Mouse (Mus musculus) CH12.LX (cell line): ENCODE measurements around the gene Gm10799. TPM values are rescaled to one million over a fixed set of nuclear protein-coding genes. Genes with fewer than 3 reads are reported as not detected.

Source experiments
- DNase-seq: peaks from one replicate; pipeline ENCODE4 v3.0.0-alpha.2; 2013; ENCODE audit errors: extremely low read depth
- H3K27ac ChIP-seq: 2 replicates; pipeline ENCODE4 v1.5.1; 2012; ENCODE audit warnings: low read depth, mild to moderate bottlenecking, control low read depth, moderate library complexity; ENCODE audit not compliant: insufficient read depth
- H3K27me3 ChIP-seq: replicated peaks from 2 replicates; pipeline ENCODE3; 2012; ENCODE audit warnings: inconsistent platforms
- H3K36me3 ChIP-seq, 2 experiments: replicated peaks in 1 of 2; 2 replicates each; pipeline versions ENCODE3 to v1.6.1; 2012; ENCODE audit warnings: inconsistent platforms in 1 of 2, low read length in 1 of 2, mild to moderate bottlenecking in 1 of 2, mixed read lengths in 1 of 2, moderate library complexity in 1 of 2; ENCODE audit not compliant: control insufficient read depth in 1 of 2, insufficient read depth in 1 of 2
- H3K4me1 ChIP-seq, 2 experiments: 2 replicates each; pipeline ENCODE4 v1.6.1; 2012; ENCODE audit warnings: inconsistent platforms in 1 of 2, moderate library complexity in 1 of 2; ENCODE audit not compliant: insufficient read depth in 2 of 2, control insufficient read depth in 1 of 2
- H3K4me2 ChIP-seq: 2 replicates; pipeline ENCODE4 v1.6.1; 2012; ENCODE audit warnings: low read depth, mild to moderate bottlenecking, control low read depth; ENCODE audit not compliant: poor library complexity, insufficient read depth, severe bottlenecking
- H3K4me3 ChIP-seq, 3 experiments: fragments of 150-350 bp in 1 of 3; sonication (generic) in 1 of 3; replicated peaks in 1 of 3; 2 replicates each; pipeline versions ENCODE3 to v1.5.1; 2011 to 2012; ENCODE audit warnings: low read depth in 2 of 3, low read length in 2 of 3, mild to moderate bottlenecking in 2 of 3, moderate library complexity in 2 of 3, control low read depth in 1 of 3, improper control_type of control experiment in 1 of 3, inconsistent platforms in 1 of 3, mixed read lengths in 1 of 3; ENCODE audit not compliant: poor library complexity in 1 of 3
- H3K79me2 ChIP-seq: replicated peaks from 2 replicates; pipeline ENCODE4 v1.6.1; 2012; ENCODE audit warnings: mild to moderate bottlenecking, moderate library complexity; ENCODE audit not compliant: control insufficient read depth, poor library complexity, insufficient read depth, severe bottlenecking; ENCODE audit errors: extremely low read depth
- H3K9ac ChIP-seq: 2 replicates; pipeline ENCODE4 v1.6.1; 2012; ENCODE audit warnings: low read depth, mild to moderate bottlenecking, control low read depth, moderate library complexity; ENCODE audit not compliant: insufficient read depth
- H3K9me3 ChIP-seq: replicated peaks from 2 replicates; pipeline ENCODE3; 2012; ENCODE audit warnings: low read length, inconsistent platforms, mixed read lengths
- BHLHE40 ChIP-seq: IDR thresholded peaks from 2 replicates; pipeline ENCODE4 v1.6.1; 2011; ENCODE audit warnings: mild to moderate bottlenecking, low read depth, low read length, improper control_type of control experiment
- CHD1 ChIP-seq: IDR thresholded peaks from 2 replicates; pipeline ENCODE4 v1.6.1; 2012; ENCODE audit warnings: low read depth, low read length, improper control_type of control experiment, inconsistent platforms
- CHD2 ChIP-seq: IDR thresholded peaks from 2 replicates; pipeline ENCODE4 v1.6.1; 2011; ENCODE audit warnings: low read length, improper control_type of control experiment
- CTCF ChIP-seq, 2 experiments: IDR thresholded peaks in 1 of 2; conservative IDR thresholded peaks in 1 of 2; 2 replicates each; pipeline ENCODE4 v1.5.1; 2011 to 2012; ENCODE audit warnings: low read depth in 2 of 2, low read length in 2 of 2, improper control_type of control experiment in 1 of 2, inconsistent platforms in 1 of 2, mild to moderate bottlenecking in 1 of 2, moderate library complexity in 1 of 2
- E2F4 ChIP-seq: IDR thresholded peaks from 2 replicates; pipeline ENCODE4 v1.6.1; 2011; ENCODE audit warnings: low read depth, low read length, improper control_type of control experiment; ENCODE audit not compliant: insufficient replicate concordance
- ELF1 ChIP-seq: IDR thresholded peaks from 2 replicates; pipeline ENCODE4 v1.6.1; 2014; ENCODE audit warnings: low read depth, mild to moderate bottlenecking, inconsistent platforms, low read length, improper control_type of control experiment
- EP300 ChIP-seq: IDR thresholded peaks from 2 replicates; pipeline ENCODE4 v1.6.1; 2011; ENCODE audit warnings: low read length, improper control_type of control experiment
- ETS1 ChIP-seq: conservative IDR thresholded peaks from 2 replicates; pipeline ENCODE4 v1.6.1; 2012; ENCODE audit warnings: low read depth, mild to moderate bottlenecking, inconsistent platforms, low read length, improper control_type of control experiment, moderate library complexity
- GABPA ChIP-seq: IDR thresholded peaks from 2 replicates; pipeline ENCODE4 v1.6.1; 2012; ENCODE audit warnings: low read depth, low read length, improper control_type of control experiment, inconsistent platforms; ENCODE audit not compliant: insufficient replicate concordance
- HCFC1 ChIP-seq: IDR thresholded peaks from 2 replicates; pipeline ENCODE4 v1.6.1; 2012; ENCODE audit warnings: low read depth, mild to moderate bottlenecking, inconsistent platforms, low read length, improper control_type of control experiment
- IRF4 ChIP-seq: IDR thresholded peaks from 2 replicates; pipeline ENCODE4 v1.6.1; 2014; ENCODE audit warnings: low read depth, mild to moderate bottlenecking, inconsistent platforms, low read length, improper control_type of control experiment
- JUN ChIP-seq: IDR thresholded peaks from 2 replicates; pipeline ENCODE4 v1.6.1; 2011; ENCODE audit warnings: low read depth, mild to moderate bottlenecking, low read length, improper control_type of control experiment, moderate library complexity; ENCODE audit not compliant: insufficient read depth
- MAFK ChIP-seq: IDR thresholded peaks from 2 replicates; pipeline ENCODE4 v1.6.1; 2011; ENCODE audit warnings: low read length, improper control_type of control experiment; ENCODE audit not compliant: insufficient replicate concordance
- MAZ ChIP-seq: IDR thresholded peaks from 2 replicates; pipeline ENCODE4 v1.6.1; 2012; ENCODE audit warnings: low read depth, mild to moderate bottlenecking, inconsistent platforms, low read length, improper control_type of control experiment, moderate library complexity
- MYC ChIP-seq: IDR thresholded peaks from 2 replicates; pipeline ENCODE4 v1.6.1; 2011; ENCODE audit warnings: low read depth, mild to moderate bottlenecking, improper control_type of control experiment, low read length
- NRF1 ChIP-seq: IDR thresholded peaks from 2 replicates; pipeline ENCODE4 v1.6.1; 2014; ENCODE audit warnings: low read depth, mild to moderate bottlenecking, inconsistent platforms, low read length, improper control_type of control experiment, moderate library complexity
- PAX5 ChIP-seq: IDR thresholded peaks from 2 replicates; pipeline ENCODE4 v1.6.1; 2012; ENCODE audit warnings: low read length, inconsistent platforms, mixed read lengths
- POLR2AphosphoS2 ChIP-seq: IDR thresholded peaks from 2 replicates; pipeline ENCODE4 v1.6.1; 2011; ENCODE audit warnings: low read depth, low read length, improper control_type of control experiment
- RAD21 ChIP-seq: IDR thresholded peaks from 2 replicates; pipeline ENCODE4 v1.6.1; 2011; ENCODE audit warnings: low read depth, mild to moderate bottlenecking, low read length, improper control_type of control experiment, moderate library complexity
- RCOR1 ChIP-seq: conservative IDR thresholded peaks from 2 replicates; pipeline ENCODE4 v1.6.1; 2012; ENCODE audit warnings: low read depth, mild to moderate bottlenecking, inconsistent platforms, low read length, improper control_type of control experiment
- SIN3A ChIP-seq: IDR thresholded peaks from 2 replicates; pipeline ENCODE4 v1.6.1; 2012; ENCODE audit warnings: low read length, improper control_type of control experiment, inconsistent platforms
- SMC3 ChIP-seq: IDR thresholded peaks from 2 replicates; pipeline ENCODE4 v1.6.1; 2011; ENCODE audit warnings: low read depth, low read length, improper control_type of control experiment
- TBP ChIP-seq: conservative IDR thresholded peaks from 2 replicates; pipeline ENCODE4 v1.6.1; 2011; ENCODE audit warnings: low read depth, low read length, improper control_type of control experiment
- USF1 ChIP-seq: IDR thresholded peaks from 2 replicates; pipeline ENCODE4 v1.6.1; 2014; ENCODE audit warnings: low read depth, mild to moderate bottlenecking, inconsistent platforms, low read length, improper control_type of control experiment
- ZC3H11A ChIP-seq: IDR thresholded peaks from 2 replicates; pipeline ENCODE4 v1.6.1; 2012; ENCODE audit warnings: low read depth, mild to moderate bottlenecking, inconsistent platforms, low read length, improper control_type of control experiment
- ZMIZ1 ChIP-seq: IDR thresholded peaks from 2 replicates; pipeline ENCODE4 v1.6.1; 2012; ENCODE audit warnings: low read depth, mild to moderate bottlenecking, inconsistent platforms, low read length, improper control_type of control experiment
- dilution Hi-C: fragments of 300-500 bp; cut with MboI; formaldehyde crosslinking; loops from 2 replicates; pipeline ENCODE4 v1.14.3; 2020; ENCODE audit warnings: low sequenced_read_pairs; ENCODE audit not compliant: extremely low pct_unique_long_range_greater_than_20kb, extremely low pct_ligation_motif_present
- in situ Hi-C: fragments of 300-500 bp; cut with MboI; formaldehyde crosslinking; loops from 3 replicates; pipeline ENCODE4 v1.14.3; 2019; ENCODE audit warnings: low sequenced_read_pairs, low pct_ligation_motif_present, low pct_unique_long_range_greater_than_20kb, mixed read lengths
- polyA plus RNA-seq: library from polyadenylated mRNA; unstranded; fragments of >175 nt; gene quantifications from 2 replicates; pipeline ENCODE4 v1.2.1, GENCODE M21; 2012; ENCODE audit warnings: low read depth; ENCODE audit not compliant: insufficient read length
- total RNA-seq, 2 experiments: library from RNA; depleted of rRNA; stranded (reverse); fragments of 300-350 nt in 1 of 2; fragments of >200 nt in 1 of 2; gene quantifications; 2 replicates each; pipeline ENCODE4 v1.2.3; 2012 to 2014

Gene Gm10799
- total and polyA plus RNA-seq, 3 experiments: not detected

DNA sequence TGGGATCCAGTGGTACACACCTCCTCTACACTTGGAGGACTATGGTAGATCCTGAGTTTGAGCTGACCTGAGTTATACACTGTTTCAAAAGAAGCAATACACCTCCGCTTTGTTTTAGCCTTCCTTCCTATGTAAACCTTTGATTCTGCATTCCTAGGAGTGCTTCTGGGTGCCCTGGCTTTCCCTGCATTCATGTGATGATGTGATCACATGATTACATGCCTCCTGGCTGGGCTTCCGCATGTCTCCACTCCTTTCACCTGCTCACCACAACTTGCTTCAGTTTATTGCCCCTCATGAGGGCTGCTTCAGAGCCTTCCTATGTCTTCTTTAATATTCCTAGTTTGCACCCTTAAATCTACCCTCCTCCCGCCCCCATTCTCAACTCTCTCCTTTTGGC is 36.3 kb downstream of the Gm10799 start:
- Histone ChIP-seq H3K27me3 (no peaks in the 10 kb centered on the region), H3K4me3 (no peak overlapping the region), H3K79me2 (peaks cover 14% of the 10 kb centered on the region), H3K27ac (no peak overlapping the region), H3K4me1 (peaks cover 3 to 27% of the 10 kb centered on the region in 2 experiments; a peak in 2 of 4 replicates), H3K9me3 (no peaks in the 10 kb centered on the region), H3K9ac (no peak overlapping the region), H3K4me2 (no peak overlapping the region), H3K36me3 (peaks cover 13 to 56% of the 10 kb centered on the region in 2 experiments)
- dilution Hi-C loops: no loop called here
- TF ChIP-seq NRF1 (no peak), CHD1 (no peak), CHD2 (no peak)
- DNase-seq: no peak
- in situ Hi-C loops: loop anchor here (25.0 kb wide), 1 partner anchor 555 kb away; the partner anchor contains the start of gene Cstf3

DNA sequence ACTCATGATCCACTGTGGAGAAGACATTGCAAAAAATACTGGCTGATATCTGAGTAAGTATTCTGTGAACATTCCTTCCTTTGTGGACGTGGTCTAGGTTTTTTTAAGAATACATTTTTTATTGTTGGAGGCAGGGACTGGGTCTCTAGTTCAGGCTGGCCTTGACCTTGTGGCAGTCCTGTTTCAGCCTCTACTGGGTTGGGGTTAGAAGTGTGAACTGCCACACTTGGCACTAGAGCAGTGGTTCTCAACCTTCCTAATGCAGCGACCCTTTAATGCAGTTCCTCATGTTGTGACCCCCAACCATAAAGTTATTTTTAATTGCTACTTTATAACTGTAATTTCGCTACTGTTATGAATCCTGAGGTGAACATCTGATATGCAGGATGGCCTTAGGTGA is 38.0 kb downstream of the Gm10799 start:
- dilution Hi-C loops: no loop called here

DNA sequence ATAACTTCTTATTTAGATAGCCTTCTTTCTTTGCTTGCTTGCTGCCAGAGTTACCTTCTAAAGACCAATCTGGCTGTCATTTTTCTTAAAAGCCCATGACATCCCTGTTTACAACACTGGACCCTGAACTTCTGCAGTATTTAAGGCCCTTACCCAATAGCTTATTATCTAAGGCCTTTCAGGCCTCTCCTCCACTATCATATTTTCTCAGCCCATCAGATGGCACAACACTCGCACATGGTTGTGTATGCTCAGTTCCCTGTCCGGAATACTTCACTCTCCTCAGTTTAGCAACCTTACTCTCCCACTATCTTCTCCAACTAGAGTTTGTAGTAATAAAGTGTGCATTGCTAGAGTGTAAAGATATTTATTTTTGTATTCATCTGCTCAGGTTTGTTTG is 39.3 kb downstream of the Gm10799 start:
- Histone ChIP-seq H3K27ac (no peak overlapping the region), H3K4me1 (peaks cover 3 to 27% of the 10 kb centered on the region in 2 experiments; a peak in 2 of 4 replicates), H3K9me3 (peaks cover under 1% of the 10 kb centered on the region), H3K79me2 (peaks cover 14% of the 10 kb centered on the region), H3K9ac (peak overlapping the region; percentile 82), H3K27me3 (peaks cover 3% of the 10 kb centered on the region), H3K36me3 (peaks cover 5 to 28% of the 10 kb centered on the region in 2 experiments), H3K4me3 (peak overlapping the region in 2 of 3 experiments; percentile 95 to 99), H3K4me2 (peak overlapping the region; percentile 96)
- in situ Hi-C loops (loop anchor here (25.0 kb wide), 1 partner anchor 558 kb away; the partner anchor contains the start of gene Cstf3), dilution Hi-C loops (no loop called here)
- DNase-seq: no peak
- TF ChIP-seq SIN3A (no peak), EP300 (no peak), IRF4 (no peak), TBP (no peak), MYC (no peak), PAX5 (no peak), GABPA (no peak), NRF1 (no peak), JUN (no peak), CHD2 (no peak), POLR2AphosphoS2 (no peak), SMC3 (no peak), ETS1 (no peak), ELF1 (no peak), RAD21 (no peak), RCOR1 (no peak), MAZ (no peak)

More for the DNA sequence above, 38.0 kb downstream of the Gm10799 start:
- no peak for DNase-seq
- H3K79me2 ChIP-seq: peaks cover 14% of the 10 kb centered on the region
- H3K4me1 ChIP-seq: peaks cover 3 to 27% of the 10 kb centered on the region in 2 experiments; a peak in 2 of 4 replicates
- no peak overlapping the region for H3K4me2 ChIP-seq
- no peak overlapping the region for H3K9ac ChIP-seq
- H3K9me3 ChIP-seq: no peaks in the 10 kb centered on the region
- H3K36me3 ChIP-seq: peaks cover 8 to 39% of the 10 kb centered on the region in 2 experiments
- no peak overlapping the region for H3K4me3 ChIP-seq
- H3K27ac ChIP-seq: no peak overlapping the region
- in situ Hi-C loops: loop anchor here (25.0 kb wide), 1 partner anchor 557 kb away; the partner anchor contains the start of gene Cstf3
- no peak for TF ChIP-seq CHD1
- TF ChIP-seq ELF1: no peak
- TF ChIP-seq TBP: no peak
- TF ChIP-seq HCFC1: no peak
- no peak for TF ChIP-seq USF1
- no peak for TF ChIP-seq EP300
- no peak for TF ChIP-seq MAFK
- TF ChIP-seq PAX5: no peak
- no peak for TF ChIP-seq E2F4
- TF ChIP-seq SMC3: no peak
- TF ChIP-seq JUN: no peak
- TF ChIP-seq CHD2: no peak
- no peak for TF ChIP-seq ZMIZ1
- no peak for TF ChIP-seq CTCF (conservative IDR thresholded peaks at IDR 0.05 in 1 of 2, IDR thresholded peaks at IDR 0.05 in 1 of 2; ENCODE audit: low read depth in 2 of 2, low read length in 2 of 2)
- TF ChIP-seq IRF4: no peak
- TF ChIP-seq RCOR1: no peak
- no peak for TF ChIP-seq NRF1
- TF ChIP-seq ZC3H11A: no peak
- no peak for TF ChIP-seq BHLHE40
- TF ChIP-seq POLR2AphosphoS2: no peak
- peaks cover 2% of the 10 kb centered on the region for H3K27me3 ChIP-seq
